Mouse (Mus musculus): ENCODE measurements around the gene Tlk1. TPM values are rescaled to one million over a fixed set of nuclear protein-coding genes. Genes with fewer than 3 reads are reported as not detected.

Gene Tlk1
- polyA plus RNA-seq, 1 experiment from 2014 or later: 40.8 TPM

DNA sequence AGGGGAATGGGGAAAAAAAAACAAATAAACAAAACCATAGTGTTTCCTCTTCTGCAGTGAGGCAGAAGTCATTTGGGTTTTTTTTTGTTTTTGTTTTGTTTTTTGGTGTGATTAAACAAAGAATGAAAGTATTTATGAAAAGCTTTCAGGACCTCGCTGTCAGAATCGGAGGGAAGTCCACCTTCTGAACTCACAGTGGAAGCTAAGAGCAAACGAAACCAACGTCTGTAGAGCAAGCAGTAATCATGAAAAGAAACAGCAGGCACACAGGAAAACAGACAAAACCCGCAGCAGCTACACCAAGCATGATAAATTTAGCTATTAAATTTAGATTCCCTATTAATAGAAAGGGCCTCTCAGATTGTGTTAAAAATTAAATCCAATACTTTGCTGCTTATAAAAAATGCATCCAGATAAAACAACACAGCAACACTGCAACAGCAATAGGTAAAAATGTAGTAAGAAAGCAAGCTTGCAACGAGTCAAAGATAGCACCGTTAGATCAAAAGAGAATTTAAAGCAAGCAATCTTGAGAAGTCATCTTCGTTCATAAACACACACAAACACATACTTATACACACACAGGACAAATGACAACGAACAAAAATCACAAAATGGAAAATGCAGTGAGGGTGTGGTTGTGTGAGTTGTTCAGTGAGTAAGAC lies 10.2 kb upstream of the Tlk1 start:
- Histone ChIP-seq H3K36me3 (ENCODE audit: insufficient read depth, low read length) (no peaks in the 10 kb centered on the region), H3K4me3 (replicated peaks; ENCODE audit: low read depth, low read length) (no peak overlapping the region), H3K4me1 (replicated peaks; ENCODE audit: insufficient read depth, low read length) (no peaks in the 10 kb centered on the region), H3K27me3 (ENCODE audit: insufficient read depth, low read length) (no peaks in the 10 kb centered on the region), H3K9me3 (replicated peaks; ENCODE audit: low read length) (no peaks in the 10 kb centered on the region), H3K27ac (no peak overlapping the region), H3K9ac (ENCODE audit: low read depth, low read length) (no peak overlapping the region), H3K4me2 (ENCODE audit: low read length) (no peak overlapping the region)
- DNase-seq (ENCODE audit: low spot score) (peak; percentile 37), ATAC-seq (replicated peaks; ENCODE audit: low FRiP score, low read depth) (no peak)
- TF ChIP-seq CTCF (IDR thresholded peaks at IDR 0.05; ENCODE audit: low read depth): no peak
- 62% methylated on average over 9 of the region's 9 CpGs for WGBS

GRCm38 (mm10) chr2:70835209-70835608 lies 9.7 kb upstream of the Tlk1 start:
- Histone ChIP-seq H3K27me3 (ENCODE audit: insufficient read depth, low read length) (no peaks in the 10 kb centered on the region), H3K9me3 (replicated peaks; ENCODE audit: low read length) (no peaks in the 10 kb centered on the region), H3K9ac (ENCODE audit: low read depth, low read length) (no peak overlapping the region), H3K36me3 (ENCODE audit: insufficient read depth, low read length) (no peaks in the 10 kb centered on the region), H3K27ac (no peak overlapping the region), H3K4me1 (replicated peaks; ENCODE audit: insufficient read depth, low read length) (no peaks in the 10 kb centered on the region), H3K4me2 (ENCODE audit: low read length) (no peak overlapping the region), H3K4me3 (replicated peaks; ENCODE audit: low read depth, low read length) (no peak overlapping the region)
- no peak for ATAC-seq (replicated peaks; ENCODE audit: low FRiP score, low read depth)
- TF ChIP-seq CTCF (IDR thresholded peaks at IDR 0.05; ENCODE audit: low read depth): no peak
- no peak for DNase-seq (ENCODE audit: low spot score)
- WGBS: 77% methylated on average over 2 of the region's 2 CpGs

DNA sequence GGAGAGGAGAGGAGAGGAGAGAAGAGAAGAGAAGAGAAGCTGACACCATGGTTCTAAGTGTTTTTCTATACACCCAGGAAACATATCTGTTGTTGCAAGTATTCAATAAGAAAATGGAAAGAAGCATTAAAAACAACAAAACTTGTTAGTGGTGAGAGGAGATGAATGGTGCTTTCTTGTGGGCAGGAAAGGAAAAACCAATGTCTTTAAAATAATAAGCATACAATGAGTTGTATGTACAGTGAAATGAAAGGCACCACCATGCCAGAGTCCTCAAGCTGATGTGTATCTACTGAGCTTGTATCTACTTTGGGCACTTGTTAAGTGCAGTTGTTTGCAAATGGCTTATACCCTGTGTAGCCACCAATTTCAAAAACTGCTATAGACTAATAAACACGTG lies 7.7 kb upstream of the Tlk1 start:
- Histone ChIP-seq H3K27ac (no peak overlapping the region), H3K9ac (ENCODE audit: low read depth, low read length) (no peak overlapping the region), H3K27me3 (ENCODE audit: insufficient read depth, low read length) (no peaks in the 10 kb centered on the region), H3K9me3 (replicated peaks; ENCODE audit: low read length) (no peaks in the 10 kb centered on the region), H3K4me1 (replicated peaks; ENCODE audit: insufficient read depth, low read length) (no peaks in the 10 kb centered on the region), H3K4me3 (replicated peaks; ENCODE audit: low read depth, low read length) (no peak overlapping the region), H3K4me2 (ENCODE audit: low read length) (no peak overlapping the region), H3K36me3 (ENCODE audit: insufficient read depth, low read length) (no peaks in the 10 kb centered on the region)
- no peak for DNase-seq (ENCODE audit: low spot score)
- WGBS: 48% methylated on average over 1 of the region's 1 CpGs
- no peak for ATAC-seq (replicated peaks; ENCODE audit: low FRiP score, low read depth)
- no peak for TF ChIP-seq CTCF (IDR thresholded peaks at IDR 0.05; ENCODE audit: low read depth)

DNA sequence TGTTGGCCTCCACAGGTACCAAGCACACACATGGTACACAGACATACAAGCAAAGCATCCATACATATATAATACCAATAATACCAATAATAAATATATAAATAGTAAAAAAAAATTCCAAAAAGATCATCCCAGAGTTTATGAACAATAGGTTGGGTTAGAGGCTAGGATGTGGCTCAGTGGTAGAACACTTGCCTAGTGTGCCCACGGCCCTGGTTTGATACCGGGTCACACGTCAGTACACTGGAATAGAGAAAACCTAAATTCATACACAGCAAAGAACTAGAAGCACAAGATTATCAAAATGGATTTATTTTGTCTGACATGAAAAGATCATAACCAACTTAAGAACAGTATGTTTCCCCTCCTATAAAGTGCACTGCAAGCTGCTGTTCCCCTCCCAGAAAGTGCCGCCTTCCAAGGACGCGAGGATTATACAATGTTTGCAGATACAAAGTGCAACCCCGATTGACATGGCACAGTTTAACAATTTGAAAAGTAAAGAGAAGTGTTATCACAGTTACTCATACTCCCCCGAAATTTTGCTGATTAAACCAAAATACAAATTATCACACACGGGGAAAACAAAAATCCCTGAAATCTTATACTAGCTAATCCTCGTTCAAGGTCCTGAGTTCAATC lies 6.3 kb upstream of the Tlk1 start:
- no peaks in the 10 kb centered on the region for H3K27me3 ChIP-seq (ENCODE audit: insufficient read depth, low read length)
- 89% methylated on average over 10 of the region's 10 CpGs for WGBS
- H3K4me1 ChIP-seq (replicated peaks; ENCODE audit: insufficient read depth, low read length): no peaks in the 10 kb centered on the region
- no peaks in the 10 kb centered on the region for H3K36me3 ChIP-seq (ENCODE audit: insufficient read depth, low read length)
- no peaks in the 10 kb centered on the region for H3K9me3 ChIP-seq (replicated peaks; ENCODE audit: low read length)
- TF ChIP-seq CTCF (IDR thresholded peaks at IDR 0.05; ENCODE audit: low read depth): no peak
- H3K4me2 ChIP-seq (ENCODE audit: low read length): no peak overlapping the region
- no peak for ATAC-seq (replicated peaks; ENCODE audit: low FRiP score, low read depth)
- H3K27ac ChIP-seq: no peak overlapping the region
- H3K4me3 ChIP-seq (replicated peaks; ENCODE audit: low read depth, low read length): no peak overlapping the region
- H3K9ac ChIP-seq (ENCODE audit: low read depth, low read length): no peak overlapping the region
- no peak for DNase-seq (ENCODE audit: low spot score)

- Histone ChIP-seq H3K36me3 (ENCODE audit: insufficient read depth, low read length) (no peaks in the 10 kb centered on the region), H3K4me3 (replicated peaks; ENCODE audit: low read depth, low read length) (no peak overlapping the region), H3K27me3 (ENCODE audit: insufficient read depth, low read length) (no peaks in the 10 kb centered on the region), H3K4me2 (ENCODE audit: low read length) (no peak overlapping the region), H3K9ac (ENCODE audit: low read depth, low read length) (no peak overlapping the region), H3K9me3 (replicated peaks; ENCODE audit: low read length) (no peaks in the 10 kb centered on the region), H3K27ac (no peak overlapping the region), H3K4me1 (replicated peaks; ENCODE audit: insufficient read depth, low read length) (no peaks in the 10 kb centered on the region)
- 73% methylated on average over 2 of the region's 2 CpGs for WGBS
- no peak for DNase-seq (ENCODE audit: low spot score)
- no peak for ATAC-seq (replicated peaks; ENCODE audit: low FRiP score, low read depth)
- TF ChIP-seq CTCF (IDR thresholded peaks at IDR 0.05; ENCODE audit: low read depth): no peak
These were observed 5.2 kb upstream of the Tlk1 start for GRCm38 (mm10) chr2:70830683-70831082.

- no peak for DNase-seq (ENCODE audit: low spot score)
- TF ChIP-seq CTCF (IDR thresholded peaks at IDR 0.05; ENCODE audit: low read depth): no peak
- Histone ChIP-seq H3K9me3 (replicated peaks; ENCODE audit: low read length) (no peaks in the 10 kb centered on the region), H3K27ac (no peak overlapping the region), H3K27me3 (ENCODE audit: insufficient read depth, low read length) (no peaks in the 10 kb centered on the region), H3K9ac (ENCODE audit: low read depth, low read length) (no peak overlapping the region), H3K36me3 (ENCODE audit: insufficient read depth, low read length) (no peaks in the 10 kb centered on the region), H3K4me2 (ENCODE audit: low read length) (no peak overlapping the region), H3K4me3 (replicated peaks; ENCODE audit: low read depth, low read length) (no peak overlapping the region), H3K4me1 (replicated peaks; ENCODE audit: insufficient read depth, low read length) (no peaks in the 10 kb centered on the region)
- no peak for ATAC-seq (replicated peaks; ENCODE audit: low FRiP score, low read depth)
- 92% methylated on average over 5 of the region's 5 CpGs for WGBS
These were observed 4.5 kb upstream of the Tlk1 start for GRCm38 (mm10) chr2:70829946-70830610.

Data from kidney, postnatal 0 days (tissue).